Mouse (Mus musculus): ENCODE results near the gene Gys2.

GRCm38 (mm10) chr6:142451381-142451780, 21.5 kb downstream of the Gys2 start:
- TF ChIP-seq CTCF (IDR thresholded peaks at IDR 0.05; ENCODE audit: low read depth, low read length) (no peak), POLR2A (IDR thresholded peaks at IDR 0.05; ENCODE audit: extremely low read depth, insufficient read depth, low read length) (no peak)
